Mouse (Mus musculus) gastrocnemius, adult 2 months (tissue): Measurements from ENCODE around the gene Calcoco2. TPM values are rescaled to one million over a fixed set of nuclear protein-coding genes. Genes with fewer than 3 reads are reported as not detected.
A peak's percentile ranks its signal among the peaks of the same experiment; 100 is the strongest.

Experiments used
- DNase-seq: peaks from one replicate; pipeline ENCODE4 v3.0.0; 2022
- H3K27ac ChIP-seq: fragments of 200-600 bp; 2 replicates; pipeline ENCODE4 v1.8.1; 2022; ENCODE audit warnings: mild to moderate bottlenecking
- H3K4me3 ChIP-seq: fragments of 200-600 bp; 2 replicates; pipeline ENCODE4 v1.8.1; 2022; ENCODE audit warnings: mild to moderate bottlenecking, moderate library complexity
- CTCF ChIP-seq: fragments of 200-600 bp; IDR thresholded peaks from 2 replicates; pipeline ENCODE4 v1.8.1; 2022; ENCODE audit warnings: antibody characterized with exemption, mild to moderate bottlenecking, moderate library complexity
- intact Hi-C: fragments of 180-260 bp; cut with DNase I; formaldehyde crosslinking; loops from one replicate; pipeline ENCODE4 v1.15.1; 2025
- total RNA-seq, 2 experiments: library from RNA; stranded (reverse); gene quantifications; 2 replicates each; pipeline ENCODE4 v1.2.3; 2021

Gene Calcoco2
- total RNA-seq, 2 experiments from 2014 or later, result not detected

DNA sequence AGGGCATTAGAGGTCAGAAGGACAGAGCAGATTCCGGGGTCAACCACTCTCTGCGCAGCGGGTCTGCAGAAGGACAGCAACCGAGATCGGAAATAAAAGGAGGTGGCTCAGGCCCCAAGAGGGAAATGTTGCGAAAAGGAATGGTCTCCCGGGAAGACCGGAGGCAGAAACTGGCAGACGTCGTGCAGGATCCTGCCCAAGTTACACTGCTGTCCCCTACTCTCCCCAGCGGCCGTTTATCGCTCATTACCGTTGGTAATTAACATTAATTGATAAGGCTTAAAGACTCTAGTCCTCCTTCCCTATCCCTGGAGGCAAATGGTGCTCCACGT, 36.6 kb downstream of the Calcoco2 start:
- peak overlapping the region; percentile 98 for H3K27ac ChIP-seq
- no peak for TF ChIP-seq CTCF
- intact Hi-C loops, result loop anchor here (10.0 kb wide), 1 partner anchor 410 kb away; the partner anchor contains the start of gene Phb
- peak; percentile 52 for DNase-seq
- peak overlapping the region; percentile 95 for H3K4me3 ChIP-seq

DNA sequence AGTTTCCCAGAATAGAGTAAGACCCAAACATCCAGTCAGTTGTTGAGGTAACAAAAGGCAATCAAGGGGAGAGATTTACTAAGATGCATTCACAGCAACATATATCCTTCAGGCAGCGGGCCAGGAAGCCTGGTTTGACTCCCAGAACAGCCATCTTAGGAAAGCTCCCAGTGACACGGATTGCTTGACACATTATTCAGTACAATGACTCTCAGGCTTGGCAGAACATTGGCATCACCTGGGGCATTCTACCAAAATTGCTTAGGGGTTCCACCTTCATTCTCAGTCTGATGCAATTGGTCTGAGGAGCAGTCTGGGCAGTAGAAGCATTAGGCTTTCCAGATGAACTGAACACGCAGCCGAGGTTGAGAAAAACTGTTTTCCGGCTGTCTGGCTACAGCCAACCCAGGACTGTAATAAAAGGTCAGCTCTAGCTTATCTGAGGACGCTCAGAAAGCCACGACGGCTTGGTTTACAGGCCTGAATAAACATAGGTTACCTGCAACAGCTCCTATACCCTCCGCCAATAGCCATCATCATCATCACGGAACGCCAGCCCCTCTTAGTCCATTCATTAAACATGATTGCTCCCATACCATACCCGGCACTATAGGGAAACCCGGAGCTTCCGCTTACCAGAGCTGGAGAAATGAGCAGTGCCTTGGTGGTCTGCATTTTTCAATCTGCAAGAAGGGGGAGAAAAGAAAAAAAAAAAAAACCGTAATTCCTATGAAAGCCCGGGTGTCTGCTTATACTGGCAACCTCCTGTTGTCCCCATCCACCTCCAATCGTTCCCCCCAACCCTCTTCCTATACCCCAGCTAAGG, 37.2 kb downstream of the Calcoco2 start:
- intact Hi-C loops, result loop anchor here (1.0 to 10.0 kb wide), 2 partner anchors 8 to 410 kb away; partner anchors contain the start of gene Phb
- no peak for TF ChIP-seq CTCF
- Histone ChIP-seq H3K27ac (peak overlapping the region; percentile 98), H3K4me3 (peak overlapping the region; percentile 95)
- peak; percentile 31 for DNase-seq

DNA sequence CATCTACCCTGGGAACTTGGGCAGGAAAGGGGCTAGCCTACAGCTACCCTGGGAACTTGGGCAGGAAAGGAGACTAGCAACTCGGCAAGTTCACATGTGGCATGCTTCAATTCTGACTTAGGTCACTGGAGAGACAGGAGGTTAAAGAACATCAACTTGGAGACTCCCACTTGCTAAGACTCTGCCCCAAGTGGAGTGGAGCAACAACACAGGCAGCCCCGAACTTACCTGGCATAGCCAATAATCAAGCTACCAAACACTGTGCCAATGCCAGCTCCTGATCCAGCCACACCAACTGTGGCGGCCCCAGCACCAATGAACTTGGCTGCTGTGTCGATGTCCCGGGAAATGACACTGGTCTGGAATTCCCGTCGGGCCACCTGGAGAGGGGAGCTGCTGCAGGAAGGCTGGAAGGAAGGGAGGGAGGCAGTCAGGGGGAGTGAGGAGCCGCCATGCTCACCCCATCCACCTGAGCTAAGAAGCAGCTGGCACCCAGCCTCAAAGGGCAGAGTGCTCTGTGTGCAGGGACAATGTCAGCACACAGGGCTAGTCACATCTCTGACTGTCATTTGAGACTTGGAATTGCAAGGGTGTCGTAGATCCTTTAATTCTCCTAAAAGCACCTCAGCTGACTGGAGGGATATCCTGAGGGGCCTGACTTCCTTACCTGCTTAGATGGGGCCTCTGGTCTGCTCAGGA, 38.3 kb downstream of the Calcoco2 start:
- intact Hi-C loops, result loop anchor here (10.0 kb wide), 1 partner anchor 409 kb away; the partner anchor contains the start of gene Phb
- Histone ChIP-seq H3K4me3 (peak overlapping the region; percentile 95), H3K27ac (peak overlapping the region; percentile 98)
- no peak for TF ChIP-seq CTCF
- DNase-seq, result peak; percentile 30

DNA sequence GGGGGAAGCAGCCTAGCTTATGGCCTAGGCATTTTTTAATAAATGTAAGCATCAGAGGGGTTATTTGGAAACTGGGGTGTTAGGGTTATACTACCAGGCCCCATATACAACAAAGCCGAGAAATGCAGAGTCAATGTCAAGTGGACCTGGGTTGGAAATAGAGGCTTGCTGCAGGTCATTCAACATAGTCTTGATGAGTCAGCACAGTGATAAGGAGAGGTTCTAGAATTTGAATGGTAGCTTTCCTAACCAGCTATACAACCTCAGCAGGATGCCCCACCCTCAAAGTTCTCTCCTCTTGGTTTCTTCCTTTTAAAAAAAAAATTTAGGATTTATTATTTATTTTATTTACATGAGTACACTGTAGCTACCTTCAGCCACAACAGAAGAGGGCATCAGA, 40.8 kb downstream of the Calcoco2 start:
- no peak overlapping the region for H3K27ac ChIP-seq
- intact Hi-C loops, result loop anchor here (10.0 kb wide), 1 partner anchor 406 kb away; the partner anchor contains the start of gene Phb
- DNase-seq, result no peak
- no peak overlapping the region for H3K4me3 ChIP-seq
- no peak for TF ChIP-seq CTCF

DNA sequence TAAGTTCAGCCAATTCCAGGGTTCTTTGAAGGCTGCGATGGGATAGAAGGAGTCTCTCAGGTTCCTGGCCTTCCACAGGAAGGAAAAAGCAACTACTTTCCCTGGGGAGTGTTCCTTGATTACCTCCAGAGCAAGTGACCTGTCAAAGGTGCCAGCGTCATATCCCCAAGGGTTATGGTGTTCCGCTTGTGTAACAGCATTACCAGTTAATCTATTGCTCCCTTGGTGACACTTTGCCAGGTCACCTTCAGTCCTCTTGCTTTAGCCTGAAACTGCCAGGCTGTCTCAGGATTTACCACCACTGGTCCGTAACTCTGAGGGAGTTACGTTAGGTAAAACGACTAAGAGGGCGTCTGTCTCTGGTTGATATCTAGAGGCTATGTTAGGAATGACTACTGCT, 41.4 kb downstream of the Calcoco2 start:
- no peak for DNase-seq
- no peak for TF ChIP-seq CTCF
- H3K27ac ChIP-seq, result no peak overlapping the region
- intact Hi-C loops, result loop anchor here (10.0 kb wide), 1 partner anchor 406 kb away; the partner anchor contains the start of gene Phb
- H3K4me3 ChIP-seq, result no peak overlapping the region

DNA sequence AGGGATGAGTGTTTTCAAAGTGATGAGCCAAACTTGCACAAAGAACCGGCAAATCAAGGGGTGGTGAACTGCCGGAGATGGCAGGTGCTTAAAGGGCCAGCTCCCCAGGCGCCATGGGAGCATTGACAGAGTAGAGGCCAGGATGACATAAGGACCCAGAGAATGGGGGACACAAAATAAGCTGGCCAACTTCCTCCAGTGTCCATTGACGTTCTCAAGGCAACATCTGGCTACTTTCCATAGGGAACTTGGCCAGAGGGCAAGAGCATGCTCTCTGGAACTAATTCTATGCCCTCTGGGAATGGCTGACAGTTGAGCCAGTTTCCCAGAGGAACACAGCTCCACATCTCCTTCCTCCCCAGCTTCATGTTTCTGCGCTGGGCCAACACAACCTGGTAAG, 43.5 kb downstream of the Calcoco2 start:
- no peak overlapping the region for H3K4me3 ChIP-seq
- no peak overlapping the region for H3K27ac ChIP-seq
- TF ChIP-seq CTCF, result no peak
- intact Hi-C loops, result loop anchor here (10.0 kb wide), 1 partner anchor 203 kb away; no protein-coding TSS in a partner anchor
- DNase-seq, result peak; percentile 26

DNA sequence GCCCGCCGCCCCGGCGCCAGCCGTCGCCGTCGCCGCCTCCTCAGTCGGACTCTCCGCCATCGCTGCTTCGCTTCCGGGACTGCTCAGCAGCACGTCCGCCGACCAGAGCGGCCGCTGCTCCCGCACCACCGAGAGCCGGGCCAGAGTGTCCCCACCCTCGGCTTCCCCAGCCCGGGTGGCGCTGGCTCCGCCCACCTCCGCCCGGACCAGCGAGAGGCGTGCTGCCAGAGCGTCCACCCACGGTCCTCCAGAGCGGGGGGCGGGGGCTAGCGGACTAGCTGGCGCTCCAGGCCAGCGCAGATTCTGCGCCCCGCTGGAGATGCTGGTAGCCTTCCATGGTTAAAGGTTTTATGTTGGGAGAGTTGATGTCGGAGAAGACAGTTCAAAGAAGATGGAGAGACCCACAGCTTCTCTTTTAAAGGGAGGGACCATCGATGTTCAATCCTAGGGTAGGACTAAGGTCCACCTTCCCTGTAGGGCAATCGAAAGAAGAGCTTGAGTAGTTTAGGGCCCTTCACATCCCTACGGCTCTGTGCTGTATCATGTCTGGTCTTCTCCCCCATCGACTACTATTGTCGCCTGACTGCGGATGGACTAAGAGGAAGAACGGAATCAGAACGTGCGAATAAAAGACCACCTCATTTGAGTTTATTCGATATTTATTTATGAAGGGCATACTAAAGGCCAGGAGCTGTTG, 46.4 kb downstream of the Calcoco2 start, which contains the start of gene Ube2z:
Gene Ube2z (minus strand): TSS at position 174 of the 697 bp plus-strand sequence.
- DNase-seq, result peak; percentile 99
- peak within 1 kb of the TSS; percentile 92 for H3K27ac ChIP-seq
- intact Hi-C loops, result loop anchor here (2.0 to 10.0 kb wide), 2 partner anchors 31 to 201 kb away; partner anchors contain the start of gene Snf8
- peak within 1 kb of the TSS; percentile 87 for H3K4me3 ChIP-seq
- peak; percentile 36 for TF ChIP-seq CTCF

DNA sequence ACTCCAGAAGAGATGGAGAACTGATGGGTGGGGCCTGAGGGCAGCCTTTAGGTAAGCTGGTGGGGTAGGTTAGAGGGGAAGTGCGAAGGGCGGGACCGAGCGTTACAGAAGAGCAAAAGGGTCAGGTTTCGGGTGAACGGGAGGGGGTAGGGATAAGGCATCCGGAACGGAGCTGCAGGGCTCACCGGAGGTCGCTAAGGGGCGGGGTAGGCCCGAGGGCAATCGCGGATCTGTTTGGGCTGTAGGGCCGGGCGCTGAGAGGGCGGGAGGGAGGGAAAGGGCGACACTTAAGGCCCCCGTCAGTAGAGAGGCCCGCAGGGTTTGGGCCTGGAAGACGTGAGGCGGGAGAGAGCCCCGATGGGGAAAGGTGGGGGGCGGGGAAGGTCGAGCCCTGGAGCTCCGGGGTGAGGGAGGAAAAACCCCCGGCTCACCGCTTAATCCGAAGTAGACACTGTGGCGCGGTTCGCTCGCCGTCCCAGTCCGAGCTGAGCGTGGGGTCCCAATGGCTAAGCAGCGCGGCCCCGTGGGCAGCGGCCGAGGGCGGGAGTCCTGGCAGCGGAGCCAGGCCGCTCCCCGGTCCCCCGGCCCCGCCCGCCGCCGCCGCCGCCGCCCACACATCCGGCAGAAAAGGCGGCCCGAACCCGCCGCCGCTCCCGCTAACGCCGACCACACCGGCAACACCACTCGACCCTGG, 47.1 kb downstream of the Calcoco2 start:
- no peak for TF ChIP-seq CTCF
- intact Hi-C loops, result loop anchor here (2.0 to 10.0 kb wide), 2 partner anchors 30 to 200 kb away; partner anchors contain the start of gene Snf8
- DNase-seq, result no peak
- Histone ChIP-seq H3K27ac (peak overlapping the region; percentile 92), H3K4me3 (peak overlapping the region; percentile 87)

DNA sequence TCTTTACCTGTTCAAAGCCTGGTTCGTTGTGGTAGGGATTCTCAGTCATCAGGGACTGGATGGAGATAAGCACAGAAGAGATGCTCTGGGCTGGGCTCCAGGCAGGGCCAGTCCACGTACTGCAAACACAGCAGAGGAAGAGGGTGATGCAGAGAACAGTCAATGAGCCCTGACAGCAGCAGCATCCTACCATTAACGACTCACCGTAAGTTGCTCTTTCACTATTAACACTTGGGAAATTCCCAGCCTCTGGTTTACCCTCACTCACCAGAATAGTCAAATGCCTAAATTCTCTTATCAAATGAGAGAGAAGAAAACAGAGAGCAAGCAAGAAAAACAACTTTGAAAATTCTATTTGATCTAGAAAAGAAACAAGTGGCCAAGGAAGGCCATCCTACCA, 53.5 kb downstream of the Calcoco2 start:
- Histone ChIP-seq H3K27ac (no peak overlapping the region), H3K4me3 (no peak overlapping the region)
- DNase-seq, result no peak
- intact Hi-C loops, result no loop called here
- no peak for TF ChIP-seq CTCF

DNA sequence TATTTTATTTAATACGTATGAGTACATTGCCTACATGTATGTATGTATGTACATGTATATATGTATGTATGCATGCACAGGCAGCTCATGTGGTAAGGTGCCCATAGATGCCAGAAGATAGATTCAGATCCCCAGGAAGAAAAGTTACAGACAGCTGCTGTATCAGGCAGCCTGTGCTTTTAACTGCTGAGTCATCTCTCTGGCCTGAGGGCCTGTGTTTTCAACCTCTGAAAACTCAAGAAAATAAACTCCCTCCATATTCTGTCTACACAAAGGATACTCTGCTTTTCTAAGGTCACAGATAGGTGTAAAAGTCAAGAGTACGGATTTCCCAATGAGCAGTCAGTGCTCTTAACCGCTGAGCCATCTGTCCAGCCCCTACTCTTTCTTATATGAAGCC, 60.9 kb downstream of the Calcoco2 start:
- intact Hi-C loops, result no loop called here
- Histone ChIP-seq H3K4me3 (no peak overlapping the region), H3K27ac (no peak overlapping the region)
- no peak for TF ChIP-seq CTCF
- DNase-seq, result no peak

DNA sequence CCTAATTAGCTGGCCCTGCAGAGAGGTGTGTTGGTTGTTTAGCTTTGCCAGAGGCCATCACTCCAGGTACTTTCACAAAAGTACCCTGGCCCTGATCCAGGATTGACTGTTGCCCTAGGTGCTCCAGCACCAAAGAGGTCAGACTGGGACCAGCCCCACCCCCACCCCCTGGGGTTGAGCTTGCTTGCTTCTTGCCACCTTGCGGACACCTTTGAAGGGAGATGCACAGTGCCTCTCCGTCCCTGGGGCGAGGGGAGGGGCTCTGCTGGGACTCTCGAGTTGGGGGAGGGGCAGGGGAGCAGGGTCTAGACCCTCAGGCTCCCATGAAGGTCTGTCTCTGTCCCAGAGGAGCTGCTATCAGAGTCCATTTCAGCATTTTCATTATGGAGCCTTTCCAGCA, 61.8 kb downstream of the Calcoco2 start:
- intact Hi-C loops, result no loop called here
- TF ChIP-seq CTCF, result no peak

More for the DNA sequence above, 61.8 kb downstream of the Calcoco2 start:
- H3K27ac ChIP-seq, result no peak overlapping the region
- DNase-seq, result no peak
- H3K4me3 ChIP-seq, result no peak overlapping the region

Other genes with a start within 250 kb of the Calcoco2 start
- gene B4galnt2, start 197.1 kb downstream of the Calcoco2 start, total RNA-seq, result not detected
- not detected for gene Igf2bp1, start 106.0 kb downstream of the Calcoco2 start, total RNA-seq
- gene Gip, start 87.4 kb downstream of the Calcoco2 start, total RNA-seq, result not detected
- 10 to 100 TPM; 31.6 to 34.6 TPM for gene Snf8, start 77.1 kb downstream of the Calcoco2 start, total RNA-seq
- gene Ube2z, start 46.6 kb downstream of the Calcoco2 start, total RNA-seq, result 10 to 100 TPM; 14.4 to 18.2 TPM
- 1,000 to 10,000 TPM; 1,178 to 1,786 TPM for gene Atp5g1, start 36.3 kb downstream of the Calcoco2 start, total RNA-seq
- not detected for gene Ttll6, start 21.8 kb upstream of the Calcoco2 start, total RNA-seq
- not detected for gene Hoxb13, start 82.4 kb upstream of the Calcoco2 start, total RNA-seq
- under 1 TPM in 1 of 2 experiments, not detected in 1; 0.14 TPM for gene Hoxb9, start 159.5 kb upstream of the Calcoco2 start, total RNA-seq
- under 1 TPM; 0.14 to 0.23 TPM for gene Hoxb8, start 169.9 kb upstream of the Calcoco2 start, total RNA-seq
- under 1 TPM; 0.47 to 0.56 TPM for gene Hoxb7, start 174.7 kb upstream of the Calcoco2 start, total RNA-seq
- gene Hoxb6, start 180.5 kb upstream of the Calcoco2 start, total RNA-seq, result under 1 TPM; 0.56 to 0.64 TPM
- gene Hoxb5, start 191.4 kb upstream of the Calcoco2 start, total RNA-seq, result under 1 TPM; 0.26 to 0.28 TPM
- under 1 TPM; 0.31 to 0.38 TPM for gene Hoxb4, start 206.3 kb upstream of the Calcoco2 start, total RNA-seq
- under 1 TPM; 0.22 to 0.51 TPM for gene Hoxb3, start 211.4 kb upstream of the Calcoco2 start, total RNA-seq
- under 1 TPM; 0.15 to 0.20 TPM for gene Hoxb2, start 238.6 kb upstream of the Calcoco2 start, total RNA-seq